Mouse (Mus musculus) T-helper 17 cell (primary cell): ENCODE results near the gene Fbp1.

Experiments used
- in situ Hi-C, 2 experiments: fragments of 300-600 bp; cut with MboI, MseI; formaldehyde crosslinking; loops; 1 replicate in 1 of 2; 2 replicates in 1 of 2; pipeline ENCODE4 v1.15.1; 2025; ENCODE audit warnings: high pct_unique_total_duplicates in 2 of 2

Gene Fbp1

GRCm38 (mm10) chr13:62855396-62856304, 32.4 kb downstream of the Fbp1 start:
- in situ Hi-C loops: loop anchor here (5.0 to 25.0 kb wide), 3 partner anchors 228 to 718 kb away; partner anchors contain the start of genes Zfp808 (in 1 of the 2) and Zfp935 (in 1 of the 2)

- in situ Hi-C loops: loop anchor here (5.0 to 25.0 kb wide), 6 partner anchors 87 to 717 kb away; partner anchors contain the start of genes Gm49359 (in 2 of the 2), Platr25 (in 1 of the 2), Zfp808 (in 1 of the 2) and Zfp935 (in 1 of the 2)
Measured at GRCm38 (mm10) chr13:62854666-62855065, 33.4 kb downstream of the Fbp1 start.

GRCm38 (mm10) chr13:62833341-62833740, 54.7 kb downstream of the Fbp1 start:
- in situ Hi-C loops: loop anchor here in 1 of 2 experiments (25.0 kb wide), 1 partner anchor 1021 kb away; no protein-coding TSS in a partner anchor

GRCm38 (mm10) chr13:62832239-62832638, 55.8 kb downstream of the Fbp1 start:
- in situ Hi-C loops: loop anchor here in 1 of 2 experiments (25.0 kb wide), 1 partner anchor 1020 kb away; no protein-coding TSS in a partner anchor

GRCm38 (mm10) chr13:62815705-62816104, 72.4 kb downstream of the Fbp1 start:
- in situ Hi-C loops: loop anchor here in 1 of 2 experiments (25.0 kb wide), 1 partner anchor 1597 kb away; no protein-coding TSS in a partner anchor
